In the genomic region with DNA sequence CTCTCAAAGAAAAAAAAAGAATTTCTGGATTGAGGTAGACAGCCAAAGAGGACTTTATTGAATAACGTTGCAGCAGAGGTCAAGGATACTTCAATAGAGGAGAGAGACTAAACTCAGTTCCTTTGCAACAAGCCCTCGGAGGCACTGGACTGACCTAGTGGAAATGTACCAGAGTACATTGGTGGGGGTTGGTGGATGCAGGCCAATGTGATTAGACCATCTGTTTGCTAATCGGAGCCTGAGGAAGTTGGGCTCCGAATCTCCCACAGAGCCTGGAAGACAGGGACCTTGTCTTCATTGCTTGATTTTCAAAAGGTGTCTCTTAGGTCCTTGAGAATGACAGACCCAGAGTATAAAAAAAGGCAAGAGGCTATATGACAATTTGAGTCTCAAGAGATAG, we compare ENCODE assay signal across 23 mouse cellular contexts.
A peak's percentile ranks its signal among the peaks of the same experiment; 100 is the strongest.
DNase-seq lines count a peak whose midpoint lies in the region; ATAC-seq and TF ChIP-seq lines count a peak whose summit lies in the region.
"Had no signal": no experiment of that assay in that cellular context is flagged by ENCODE, and none has a peak within 500 bp of the region (broad histone marks: within the 10 kb centered on the region; RNA-seq: fewer than 3 reads in every experiment).

No protein-coding gene starts in this region.

- TF ChIP-seq CTCF in left cerebral cortex, adult 2 months (IDR thresholded peaks at IDR 0.05), result no peak

- H3K27me3 ChIP-seq in forebrain, embryonic 16.5 days (replicated peaks; ENCODE audit: control insufficient read depth, insufficient read depth, low read length), result no peaks in the 10 kb centered on the region
- no peaks in the 10 kb centered on the region for H3K27me3 ChIP-seq in heart, embryonic 12.5 days (replicated peaks)
- H3K27me3 ChIP-seq: embryonic facial prominence, embryonic 13.5 days; forebrain, embryonic 15.5 days; intestine, embryonic 15.5 days; midbrain, embryonic 15.5 days had no signal

- no peak overlapping the region for H3K27ac ChIP-seq in left cerebral cortex, adult 2 months
- no peak overlapping the region for H3K27ac ChIP-seq in forebrain, embryonic 16.5 days (ENCODE audit: low read length)
- H3K27ac ChIP-seq in heart, embryonic 12.5 days (ENCODE audit: poor library complexity, severe bottlenecking), result no peak overlapping the region
- H3K27ac ChIP-seq: embryonic facial prominence, embryonic 13.5 days; forebrain, embryonic 10.5 days; forebrain, embryonic 15.5 days; hindbrain, embryonic 10.5 days; intestine, embryonic 15.5 days; liver, embryonic 14.5 days; midbrain, embryonic 15.5 days had no signal

- no peak overlapping the region for H3K4me3 ChIP-seq in left cerebral cortex, adult 2 months
- no peak overlapping the region for H3K4me3 ChIP-seq in forebrain, embryonic 16.5 days (replicated peaks; ENCODE audit: low read length)
- no peak overlapping the region for H3K4me3 ChIP-seq in heart, embryonic 12.5 days
- H3K4me3 ChIP-seq: embryonic facial prominence, embryonic 13.5 days; forebrain, embryonic 10.5 days; forebrain, embryonic 15.5 days; hindbrain, embryonic 10.5 days; intestine, embryonic 15.5 days; midbrain, embryonic 15.5 days had no signal

- intact Hi-C loops in left cerebral cortex, postnatal 4 days (cut with DNase I), result no loop called here
- intact Hi-C loops in left cerebral cortex, adult 2 months (cut with DNase I), result no loop called here

- H3K9me3 ChIP-seq in forebrain, embryonic 16.5 days (ENCODE audit: control insufficient read depth, low read length), result no peaks in the 10 kb centered on the region
- no peaks in the 10 kb centered on the region for H3K9me3 ChIP-seq in heart, embryonic 12.5 days (replicated peaks)
- H3K9me3 ChIP-seq: embryonic facial prominence, embryonic 13.5 days; forebrain, embryonic 10.5 days; forebrain, embryonic 15.5 days; hindbrain, embryonic 10.5 days; intestine, embryonic 15.5 days; midbrain, embryonic 15.5 days had no signal

- no peak overlapping the region for H3K9ac ChIP-seq in forebrain, embryonic 16.5 days (replicated peaks; ENCODE audit: low read depth, low read length)
- H3K9ac ChIP-seq in heart, embryonic 12.5 days, result no peak overlapping the region
- H3K9ac ChIP-seq: embryonic facial prominence, embryonic 13.5 days; forebrain, embryonic 15.5 days; intestine, embryonic 15.5 days; liver, embryonic 14.5 days; midbrain, embryonic 15.5 days had no signal

- no peak for ATAC-seq in forebrain, embryonic 16.5 days
- no peak for ATAC-seq in heart, embryonic 12.5 days (ENCODE audit: insufficient number of reproducible peaks, low FRiP score)
- ATAC-seq: CD4-positive, CD25-positive, alpha-beta regulatory T cell, adult 4 months; forebrain, embryonic 15.5 days; hindbrain, embryonic 16.5 days; intestine, embryonic 15.5 days; midbrain, embryonic 15.5 days had no signal

- DNase-seq in left cerebral cortex, postnatal 4 days, result peak; percentile 76
- no peak for DNase-seq in left cerebral cortex, adult 2 months (ENCODE audit: extremely low spot score in 1 of 2, low spot score in 2 of 2)
- DNase-seq in cerebellum, adult 11-12 months, result peak; percentile 94
- DNase-seq in cerebellum, adult 9-11 months, result peak; percentile 95
- DNase-seq in right cerebral cortex, adult 18-20 months, result no peak
- DNase-seq: heart, postnatal 14 days; kidney, adult 2 months; kidney, postnatal 36 days; liver; lung, adult 2 months; lung, postnatal 14 days; right cerebral cortex, postnatal 14 days had no signal

- H3K36me3 ChIP-seq in forebrain, embryonic 16.5 days (ENCODE audit: control insufficient read depth, insufficient read depth), result no peaks in the 10 kb centered on the region
- no peaks in the 10 kb centered on the region for H3K36me3 ChIP-seq in heart, embryonic 12.5 days
- H3K36me3 ChIP-seq: embryonic facial prominence, embryonic 13.5 days; forebrain, embryonic 10.5 days; forebrain, embryonic 15.5 days; hindbrain, embryonic 10.5 days; intestine, embryonic 15.5 days; midbrain, embryonic 15.5 days had no signal

- no peaks in the 10 kb centered on the region for H3K4me1 ChIP-seq in forebrain, embryonic 16.5 days (replicated peaks; ENCODE audit: control insufficient read depth, insufficient read depth, low read length)
- no peaks in the 10 kb centered on the region for H3K4me1 ChIP-seq in heart, embryonic 12.5 days (replicated peaks)
- H3K4me1 ChIP-seq: embryonic facial prominence, embryonic 13.5 days; forebrain, embryonic 10.5 days; forebrain, embryonic 15.5 days; hindbrain, embryonic 10.5 days; intestine, embryonic 15.5 days; midbrain, embryonic 15.5 days had no signal

- WGBS in forebrain, embryonic 16.5 days, result 69% methylated on average over 4 of the region's 4 CpGs
- 70% methylated on average over 4 of the region's 4 CpGs for WGBS in heart, embryonic 12.5 days

- H3K4me2 ChIP-seq in forebrain, embryonic 16.5 days (ENCODE audit: low read length), result no peak overlapping the region
- H3K4me2 ChIP-seq in heart, embryonic 12.5 days, result no peak overlapping the region
- H3K4me2 ChIP-seq: embryonic facial prominence, embryonic 13.5 days; forebrain, embryonic 15.5 days; intestine, embryonic 15.5 days; midbrain, embryonic 15.5 days had no signal

Comparison
In these comparisons a context has a peak if more than half of its experiments do, and no peak if none do; other contexts are left out.
1. DNase-seq: peak in left cerebral cortex, postnatal 4 days (single experiment), cerebellum, adult 11-12 months (single experiment) and cerebellum, adult 9-11 months (single experiment); none in left cerebral cortex, adult 2 months (0 of 2) and right cerebral cortex, adult 18-20 months (single experiment).